Mouse (Mus musculus) stomach, embryonic 16.5 days (tissue): ENCODE results near the gene Efna2. TPM values are rescaled to one million over a fixed set of nuclear protein-coding genes. Genes with fewer than 3 reads are reported as not detected.

Source experiments
- ATAC-seq: fragments of 200-750 bp; cut with Nextera tagmentation; 2 replicates; pipeline ENCODE4 v1.8.0; 2017; ENCODE audit warnings: moderate number of reproducible peaks, moderate TSS enrichment; ENCODE audit not compliant: insufficient read depth, low FRiP score
- H3K27ac ChIP-seq: fragments of 300-500 bp; sonication (generic); 2 replicates; pipeline ENCODE4 v1.5.1; 2014; ENCODE audit warnings: low read length
- H3K27me3 ChIP-seq: fragments of 300-500 bp; sonication (generic); 2 replicates; pipeline ENCODE4 v1.6.1; 2014; ENCODE audit warnings: low read length, control low read depth, mixed read lengths; ENCODE audit not compliant: control insufficient read depth, insufficient read depth
- H3K36me3 ChIP-seq: fragments of 300-500 bp; sonication (generic); 2 replicates; pipeline ENCODE4 v1.6.1; 2014; ENCODE audit warnings: low read length; ENCODE audit not compliant: control insufficient read depth, insufficient read depth
- H3K4me1 ChIP-seq: fragments of 300-500 bp; sonication (generic); 2 replicates; pipeline ENCODE4 v1.6.1; 2014; ENCODE audit warnings: low read length, control low read depth, mixed read lengths; ENCODE audit not compliant: control insufficient read depth, insufficient read depth
- H3K4me2 ChIP-seq: fragments of 300-500 bp; sonication (generic); 2 replicates; pipeline ENCODE4 v1.6.1; 2014; ENCODE audit warnings: low read depth, low read length, mixed read lengths
- H3K4me3 ChIP-seq: fragments of 300-500 bp; sonication (generic); replicated peaks from 2 replicates; pipeline ENCODE4 v1.5.1; 2014; ENCODE audit warnings: mild to moderate bottlenecking, low read length
- H3K9ac ChIP-seq: fragments of 300-500 bp; sonication (generic); 2 replicates; pipeline ENCODE4 v1.6.1; 2014; ENCODE audit warnings: low read length
- H3K9me3 ChIP-seq: fragments of 300-500 bp; sonication (generic); replicated peaks from 2 replicates; pipeline ENCODE4 v1.6.1; 2016; ENCODE audit warnings: low read length, control low read depth; ENCODE audit not compliant: control insufficient read depth
- WGBS: fragments of 180-500 bp; shearing (Covaris S2); extraction: QIAGEN DNeasy Blood & Tissue Kit; methylation state at CpG from one replicate; pipeline ENCODE4 v1.1.7; 2014; 5-methylcytosine and 5-hydroxymethylcytosine counted together
- polyA plus RNA-seq: library from polyadenylated mRNA; unstranded; fragments of >200 nt; fragmentation: Nextera tagmentation; extraction: Ambion mirVana; gene quantifications from 2 replicates; pipeline ENCODE4 v1.2.1, GENCODE M21; 2015

The Efna2 gene
- polyA plus RNA-seq = 9.3 and 10.5 TPM in 2 replicates

DNA sequence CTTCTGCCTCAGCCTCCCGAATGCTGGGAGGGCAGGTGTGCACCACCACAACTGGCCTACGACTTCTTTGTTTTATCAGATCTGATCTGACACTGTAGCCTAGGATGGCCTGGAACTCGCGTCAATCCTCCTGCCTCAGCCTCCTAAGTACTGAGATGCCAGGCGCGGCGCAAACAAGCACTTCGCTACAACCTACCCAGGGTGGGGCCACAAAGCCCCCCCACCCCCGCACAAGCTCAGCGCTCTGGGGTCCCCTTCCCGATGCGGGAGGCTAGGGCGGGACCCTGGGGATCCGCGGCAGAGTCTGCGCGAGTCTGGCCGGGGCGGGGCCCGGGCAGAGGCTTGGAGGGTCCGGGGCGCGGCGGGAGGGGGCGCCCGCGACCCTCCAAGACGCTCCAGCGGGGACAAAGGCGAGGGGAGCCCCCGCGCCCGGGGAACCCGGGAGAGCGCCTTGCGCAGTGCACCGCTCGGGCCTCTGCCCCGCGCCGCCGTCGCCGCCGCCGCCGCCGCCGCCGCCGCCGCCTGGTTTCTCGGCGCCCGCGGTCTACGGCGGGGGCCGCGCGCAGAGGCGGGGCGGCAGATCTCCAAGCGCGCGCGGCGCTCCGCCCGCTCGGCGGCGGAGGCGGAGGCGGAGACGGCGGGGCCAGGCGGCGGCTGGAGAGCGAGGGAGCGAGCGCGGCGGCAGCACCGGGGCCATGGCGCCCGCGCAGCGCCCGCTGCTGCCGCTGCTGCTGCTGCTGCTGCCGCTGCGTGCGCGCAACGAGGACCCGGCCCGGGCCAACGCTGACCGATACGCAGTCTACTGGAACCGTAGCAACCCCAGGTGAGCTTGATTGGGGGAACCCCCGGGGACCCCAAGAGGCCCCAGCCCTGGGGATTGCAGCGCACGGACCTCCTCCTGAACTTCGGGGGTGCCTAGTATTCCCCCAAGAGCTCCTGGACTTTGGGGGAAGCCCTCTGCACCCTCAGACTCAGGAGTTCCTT is at the start of gene Efna2:
Gene Efna2 (plus strand): TSS at position 415 of the 984 bp plus-strand sequence.
- peak; percentile 68 for ATAC-seq
- Histone ChIP-seq H3K4me1 (peaks cover 14% of the 10 kb centered on the region; the same call in 1 of the 2 replicates), H3K27me3 (no peaks in the 10 kb centered on the region), H3K36me3 (no peaks in the 10 kb centered on the region), H3K4me2 (peak within 1 kb of the TSS; percentile 75), H3K9me3 (no peaks in the 10 kb centered on the region), H3K4me3 (peak within 1 kb of the TSS; percentile 64), H3K9ac (peak within 1 kb of the TSS; percentile 90), H3K27ac (peak within 1 kb of the TSS; percentile 23)
- WGBS = under 1% methylated on average over 72 of the region's 106 CpGs

GRCm38 (mm10) chr10:80129846-80130245 is 49.4 kb upstream of the Efna2 start:
- WGBS = 89% methylated on average over 9 of the region's 9 CpGs
- H3K9me3 ChIP-seq = no peaks in the 10 kb centered on the region
- H3K4me2 ChIP-seq = no peak overlapping the region
- H3K9ac ChIP-seq = no peak overlapping the region
- H3K27me3 ChIP-seq = no peaks in the 10 kb centered on the region
- H3K36me3 ChIP-seq = peaks cover 23% of the 10 kb centered on the region
- H3K4me3 ChIP-seq = no peak overlapping the region
- ATAC-seq = no peak
- H3K4me1 ChIP-seq = peaks cover 13% of the 10 kb centered on the region
- no peak overlapping the region for H3K27ac ChIP-seq

- Histone ChIP-seq H3K36me3 (peaks cover 23% of the 10 kb centered on the region), H3K9me3 (no peaks in the 10 kb centered on the region), H3K4me2 (no peak overlapping the region), H3K4me1 (peaks cover 13% of the 10 kb centered on the region), H3K9ac (no peak overlapping the region), H3K27me3 (no peaks in the 10 kb centered on the region), H3K27ac (peak overlapping the region; percentile 46; the same call in 1 of the 2 replicates), H3K4me3 (no peak overlapping the region)
- 63% methylated on average over 18 of the region's 18 CpGs for WGBS
- peak; percentile 31; the same call in 1 of the 2 replicates for ATAC-seq
Observed at GRCm38 (mm10) chr10:80130403-80131031, 48.8 kb upstream of the Efna2 start.

DNA sequence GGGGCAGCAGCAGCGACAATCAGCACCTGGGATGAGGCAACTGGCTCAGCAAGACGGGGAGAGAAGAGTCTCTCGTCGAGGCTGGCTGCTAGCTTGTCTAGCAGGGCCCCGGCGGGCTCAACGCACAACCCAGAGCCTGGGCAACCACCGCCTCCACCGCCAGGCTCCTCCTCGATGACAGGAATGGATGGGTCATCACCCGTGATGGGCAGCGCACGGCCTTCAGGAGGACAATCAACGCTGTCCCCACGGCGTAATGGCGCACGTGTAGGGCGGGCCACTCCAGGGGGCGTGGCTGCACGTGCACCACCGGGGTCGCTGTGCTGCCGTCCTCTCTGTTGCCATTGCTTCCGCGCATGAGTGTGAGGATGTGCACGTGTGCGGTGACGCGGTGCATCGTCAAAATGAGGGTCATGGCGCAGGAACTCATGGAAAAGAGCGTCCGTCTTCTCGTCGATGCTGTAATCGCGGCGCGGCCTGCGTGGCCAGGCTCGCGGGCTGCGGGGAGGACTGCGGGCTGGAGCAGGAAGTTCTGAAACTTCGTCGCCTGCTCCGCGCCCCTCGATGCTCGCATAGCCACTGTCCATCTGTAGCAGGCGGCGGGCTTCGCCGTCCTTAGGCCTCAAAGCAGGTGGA is 47.8 kb upstream of the Efna2 start:
- H3K4me1 ChIP-seq = peaks cover 13% of the 10 kb centered on the region
- H3K9me3 ChIP-seq = no peaks in the 10 kb centered on the region
- H3K9ac ChIP-seq = no peak overlapping the region; the same call in 1 of the 2 replicates
- H3K36me3 ChIP-seq = peaks cover 23% of the 10 kb centered on the region
- 0 out of 2 replicates have a peak overlapping the region, but pooled peaks have one; percentile 46 for H3K27ac ChIP-seq
- no peak overlapping the region; the same call in 1 of the 2 replicates for H3K4me3 ChIP-seq
- no peak for ATAC-seq
- no peaks in the 10 kb centered on the region for H3K27me3 ChIP-seq
- H3K4me2 ChIP-seq = 0 out of 2 replicates have a peak overlapping the region, but pooled peaks have one; percentile 5
- WGBS = 26% methylated on average over 55 of the region's 55 CpGs

GRCm38 (mm10) chr10:80131952-80132350 is 47.3 kb upstream of the Efna2 start:
- no peak overlapping the region for H3K27ac ChIP-seq
- no peak overlapping the region for H3K9ac ChIP-seq
- H3K4me3 ChIP-seq = no peak overlapping the region; the same call in 1 of the 2 replicates
- 0 out of 2 replicates have a peak, but pooled peaks cover 2% of the 10 kb centered on the region for H3K27me3 ChIP-seq
- 54% methylated on average over 27 of the region's 27 CpGs for WGBS
- peaks cover 15% of the 10 kb centered on the region for H3K4me1 ChIP-seq
- no peaks in the 10 kb centered on the region for H3K9me3 ChIP-seq
- H3K4me2 ChIP-seq = 0 out of 2 replicates have a peak overlapping the region, but pooled peaks have one; percentile 5
- ATAC-seq = no peak
- H3K36me3 ChIP-seq = peaks cover 23% of the 10 kb centered on the region

GRCm38 (mm10) chr10:80133226-80133849 is 45.9 kb upstream of the Efna2 start:
- peaks cover 29% of the 10 kb centered on the region for H3K4me1 ChIP-seq
- H3K36me3 ChIP-seq = peaks cover 20% of the 10 kb centered on the region
- 69% methylated on average over 8 of the region's 8 CpGs for WGBS
- H3K27me3 ChIP-seq = peaks cover 3% of the 10 kb centered on the region; the same call in 1 of the 2 replicates
- H3K9ac ChIP-seq = no peak overlapping the region
- H3K9me3 ChIP-seq = no peaks in the 10 kb centered on the region
- ATAC-seq = no peak
- H3K4me3 ChIP-seq = no peak overlapping the region
- H3K27ac ChIP-seq = no peak overlapping the region
- H3K4me2 ChIP-seq = no peak overlapping the region

GRCm38 (mm10) chr10:80134421-80134820 is 44.9 kb upstream of the Efna2 start:
- 91% methylated on average over 9 of the region's 9 CpGs for WGBS
- peaks cover 10% of the 10 kb centered on the region for H3K36me3 ChIP-seq
- H3K4me3 ChIP-seq = no peak overlapping the region
- no peak overlapping the region for H3K4me2 ChIP-seq
- H3K9ac ChIP-seq = no peak overlapping the region
- H3K9me3 ChIP-seq = no peaks in the 10 kb centered on the region
- ATAC-seq = no peak
- H3K27ac ChIP-seq = no peak overlapping the region
- peaks cover 35% of the 10 kb centered on the region for H3K4me1 ChIP-seq
- H3K27me3 ChIP-seq = peaks cover 3% of the 10 kb centered on the region; the same call in 1 of the 2 replicates

- peaks cover 8% of the 10 kb centered on the region for H3K36me3 ChIP-seq
- WGBS = 77% methylated on average over 10 of the region's 10 CpGs
- no peaks in the 10 kb centered on the region for H3K9me3 ChIP-seq
- peaks cover 3% of the 10 kb centered on the region; the same call in 1 of the 2 replicates for H3K27me3 ChIP-seq
- no peak overlapping the region for H3K27ac ChIP-seq
- H3K4me3 ChIP-seq = no peak overlapping the region
- H3K4me2 ChIP-seq = no peak overlapping the region
- ATAC-seq = no peak
- no peak overlapping the region for H3K9ac ChIP-seq
- H3K4me1 ChIP-seq = peaks cover 35% of the 10 kb centered on the region
Observed at GRCm38 (mm10) chr10:80135161-80135560, 44.1 kb upstream of the Efna2 start.
